Comparison of ENCODE assay signal across 12 mouse cellular contexts in the genomic region with DNA sequence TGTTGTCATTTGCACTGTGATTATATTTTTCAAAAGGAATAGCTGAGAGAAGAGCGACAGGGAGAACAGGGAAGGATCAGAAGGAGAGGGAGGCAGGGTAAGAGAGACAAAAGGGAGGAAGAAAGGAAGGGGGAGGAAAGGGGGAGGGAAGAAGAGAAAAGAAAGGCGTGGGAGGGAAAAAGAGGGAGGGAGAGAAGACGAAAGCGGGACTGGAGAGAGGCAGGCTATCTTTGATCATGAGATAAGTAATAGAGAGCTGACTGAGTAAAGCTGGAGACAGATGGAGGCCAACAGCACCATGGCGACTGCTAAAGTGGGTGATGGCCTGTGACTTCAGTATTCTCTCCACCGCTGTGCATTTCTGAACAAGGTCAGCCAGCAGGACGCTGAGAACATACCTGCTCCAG.
DNase-seq lines count a peak whose midpoint lies in the region; ATAC-seq and TF ChIP-seq lines count a peak whose summit lies in the region.
"Had no signal": no experiment of that assay in that cellular context is flagged by ENCODE, and none has a peak within 500 bp of the region (broad histone marks: within the 10 kb centered on the region; RNA-seq: fewer than 3 reads in every experiment).

No protein-coding gene starts in this region.

- no peak for TF ChIP-seq CTCF in heart, adult 2 months (IDR thresholded peaks at IDR 0.05)
- no peak for TF ChIP-seq CTCF in lung, embryonic 14.5 days (IDR thresholded peaks at IDR 0.05; ENCODE audit: low read depth)
- TF ChIP-seq CTCF in intestine, postnatal 0 days (IDR thresholded peaks at IDR 0.05; ENCODE audit: low read depth), result no peak

- no peak for DNase-seq in heart, adult 2 months
- DNase-seq in lung, embryonic 14.5 days, result peak; percentile 14
- DNase-seq in lung, postnatal 25 days (ENCODE audit: low spot score), result no peak
- DNase-seq in hindbrain, embryonic 11.5 days (ENCODE audit: low spot score), result peak; percentile 3
- no peak for DNase-seq in natural killer cell, adult 2 months (ENCODE audit: low spot score in 2 of 2)
- DNase-seq: cerebellum, adult 9-10 months; heart, postnatal 10 days had no signal

- no peak for TF ChIP-seq POLR2A in heart, adult 2 months (IDR thresholded peaks at IDR 0.05; ENCODE audit: insufficient read depth, low read depth, low read length)

- H3K79me2 ChIP-seq in heart, adult 2 months (replicated peaks; ENCODE audit: control insufficient read depth, insufficient read depth, low read length), result no peaks in the 10 kb centered on the region

- intact Hi-C loops in heart, adult 2 months (cut with DNase I), result no loop called here

- peaks cover 5% of the 10 kb centered on the region; the same call in 1 of the 2 replicates for H3K4me1 ChIP-seq in heart, embryonic 11.5 days (ENCODE audit: control insufficient read depth, insufficient read depth, low read length)
- H3K4me1 ChIP-seq in heart, adult 2 months (ENCODE audit: control insufficient read depth, insufficient read depth, low read length), result peaks cover 3% of the 10 kb centered on the region
- no peaks in the 10 kb centered on the region for H3K4me1 ChIP-seq in lung, embryonic 14.5 days (ENCODE audit: insufficient read depth)
- H3K4me1 ChIP-seq in hindbrain, embryonic 11.5 days (replicated peaks; ENCODE audit: control insufficient read depth, insufficient read depth, low read length), result no peaks in the 10 kb centered on the region
- H3K4me1 ChIP-seq in neural tube, embryonic 15.5 days, result peaks cover 12% of the 10 kb centered on the region
- no peaks in the 10 kb centered on the region for H3K4me1 ChIP-seq in intestine, postnatal 0 days (replicated peaks; ENCODE audit: control insufficient read depth, insufficient read depth, low read length)

- no peaks in the 10 kb centered on the region for H3K9me3 ChIP-seq in heart, embryonic 11.5 days (replicated peaks; ENCODE audit: control insufficient read depth, low read length)
- H3K9me3 ChIP-seq in lung, embryonic 14.5 days (ENCODE audit: low read depth, low read length), result no peaks in the 10 kb centered on the region
- no peaks in the 10 kb centered on the region for H3K9me3 ChIP-seq in hindbrain, embryonic 11.5 days (ENCODE audit: control insufficient read depth, low read length)
- H3K9me3 ChIP-seq in neural tube, embryonic 15.5 days (replicated peaks), result no peaks in the 10 kb centered on the region
- H3K9me3 ChIP-seq in intestine, postnatal 0 days (ENCODE audit: control insufficient read depth), result no peaks in the 10 kb centered on the region
- H3K9me3 ChIP-seq: limb, embryonic 12.5 days had no signal

- ATAC-seq in heart, embryonic 11.5 days (replicated peaks; ENCODE audit: insufficient number of reproducible peaks, low FRiP score, low TSS enrichment), result no peak
- ATAC-seq in lung, embryonic 14.5 days (ENCODE audit: insufficient read depth), result peak; percentile 36; the same call in 1 of the 2 replicates
- no peak for ATAC-seq in hindbrain, embryonic 11.5 days (ENCODE audit: low FRiP score)
- no peak for ATAC-seq in neural tube, embryonic 15.5 days (ENCODE audit: low FRiP score)
- ATAC-seq in intestine, postnatal 0 days, result no peak

- H3K4me3 ChIP-seq in heart, embryonic 11.5 days (ENCODE audit: low read depth, low read length), result no peak overlapping the region
- H3K4me3 ChIP-seq in heart, adult 2 months, result no peak overlapping the region
- H3K4me3 ChIP-seq in lung, embryonic 14.5 days (ENCODE audit: low read depth, low read length), result no peak overlapping the region
- no peak overlapping the region for H3K4me3 ChIP-seq in hindbrain, embryonic 11.5 days (ENCODE audit: low read depth, low read length)
- H3K4me3 ChIP-seq in neural tube, embryonic 15.5 days (replicated peaks), result no peak overlapping the region
- no peak overlapping the region for H3K4me3 ChIP-seq in intestine, postnatal 0 days (ENCODE audit: low read depth, low read length)
- H3K4me3 ChIP-seq: limb, embryonic 12.5 days had no signal

- peak overlapping the region; percentile 4; the same call in 1 of the 2 replicates for H3K4me2 ChIP-seq in heart, embryonic 11.5 days
- no peak overlapping the region for H3K4me2 ChIP-seq in lung, embryonic 14.5 days
- H3K4me2 ChIP-seq in hindbrain, embryonic 11.5 days (replicated peaks; ENCODE audit: low read depth, low read length), result no peak overlapping the region
- no peak overlapping the region for H3K4me2 ChIP-seq in neural tube, embryonic 15.5 days
- no peak overlapping the region for H3K4me2 ChIP-seq in intestine, postnatal 0 days (replicated peaks; ENCODE audit: low read depth)
- H3K4me2 ChIP-seq: limb, embryonic 12.5 days had no signal

- peak overlapping the region; percentile 38 for H3K27ac ChIP-seq in heart, embryonic 11.5 days (ENCODE audit: low read depth, low read length)
- no peak overlapping the region for H3K27ac ChIP-seq in heart, adult 2 months
- H3K27ac ChIP-seq in lung, embryonic 14.5 days (ENCODE audit: low read depth), result peak overlapping the region; percentile 68; the same call in 1 of the 2 replicates
- no peak overlapping the region for H3K27ac ChIP-seq in hindbrain, embryonic 11.5 days (ENCODE audit: low read depth, low read length)
- peak overlapping the region; percentile 28; the same call in 1 of the 2 replicates for H3K27ac ChIP-seq in neural tube, embryonic 15.5 days (replicated peaks)
- no peak overlapping the region for H3K27ac ChIP-seq in intestine, postnatal 0 days (ENCODE audit: low read depth, low read length)
- H3K27ac ChIP-seq: limb, embryonic 12.5 days; macrophage had no signal

- H3K27me3 ChIP-seq in heart, embryonic 11.5 days (ENCODE audit: control insufficient read depth, insufficient read depth, low read length), result no peaks in the 10 kb centered on the region
- no peaks in the 10 kb centered on the region for H3K27me3 ChIP-seq in heart, adult 2 months (ENCODE audit: control insufficient read depth, insufficient read depth, low read length)
- no peaks in the 10 kb centered on the region for H3K27me3 ChIP-seq in lung, embryonic 14.5 days (ENCODE audit: insufficient read depth, low read length)
- no peaks in the 10 kb centered on the region for H3K27me3 ChIP-seq in hindbrain, embryonic 11.5 days (ENCODE audit: control insufficient read depth, insufficient read depth, low read length)
- no peaks in the 10 kb centered on the region for H3K27me3 ChIP-seq in neural tube, embryonic 15.5 days (replicated peaks)
- no peaks in the 10 kb centered on the region for H3K27me3 ChIP-seq in intestine, postnatal 0 days (replicated peaks; ENCODE audit: control insufficient read depth, insufficient read depth, low read length)
- H3K27me3 ChIP-seq: limb, embryonic 12.5 days had no signal

- 40% methylated on average over 7 of the region's 7 CpGs for WGBS in heart, embryonic 11.5 days (ENCODE audit: insufficient replicate concordance)
- 39% methylated on average over 7 of the region's 7 CpGs for WGBS in heart, adult 2 months
- 32% methylated on average over 7 of the region's 7 CpGs for WGBS in lung, embryonic 14.5 days
- 30% methylated on average over 7 of the region's 7 CpGs for WGBS in hindbrain, embryonic 11.5 days
- 41% methylated on average over 7 of the region's 7 CpGs for WGBS in neural tube, embryonic 15.5 days
- WGBS in intestine, postnatal 0 days, result 57% methylated on average over 7 of the region's 7 CpGs

- TF ChIP-seq EP300 in heart, adult 2 months (IDR thresholded peaks at IDR 0.05; ENCODE audit: insufficient read depth, low read depth, low read length), result no peak

- peak overlapping the region; percentile 28; the same call in 1 of the 2 replicates for H3K9ac ChIP-seq in heart, embryonic 11.5 days (ENCODE audit: low read depth, low read length)
- no peak overlapping the region; the same call in 1 of the 2 replicates for H3K9ac ChIP-seq in heart, adult 2 months (ENCODE audit: low read depth, low read length)
- H3K9ac ChIP-seq in lung, embryonic 14.5 days, result no peak overlapping the region
- H3K9ac ChIP-seq in hindbrain, embryonic 11.5 days (ENCODE audit: low read depth, low read length), result no peak overlapping the region
- H3K9ac ChIP-seq in neural tube, embryonic 15.5 days (replicated peaks), result no peak overlapping the region
- no peak overlapping the region for H3K9ac ChIP-seq in intestine, postnatal 0 days (ENCODE audit: low read depth, low read length)
- H3K9ac ChIP-seq: limb, embryonic 12.5 days had no signal

- peaks cover 2% of the 10 kb centered on the region; the same call in 1 of the 2 replicates for H3K36me3 ChIP-seq in heart, embryonic 11.5 days (ENCODE audit: control insufficient read depth, insufficient read depth, low read length)
- no peaks in the 10 kb centered on the region for H3K36me3 ChIP-seq in heart, adult 2 months (ENCODE audit: control insufficient read depth, insufficient read depth, low read length)
- peaks cover 8% of the 10 kb centered on the region; the same call in 1 of the 2 replicates for H3K36me3 ChIP-seq in lung, embryonic 14.5 days (ENCODE audit: insufficient read depth)
- no peaks in the 10 kb centered on the region for H3K36me3 ChIP-seq in hindbrain, embryonic 11.5 days (ENCODE audit: control insufficient read depth, insufficient read depth, low read length)
- H3K36me3 ChIP-seq in neural tube, embryonic 15.5 days, result no peaks in the 10 kb centered on the region
- H3K36me3 ChIP-seq in intestine, postnatal 0 days (ENCODE audit: control insufficient read depth, insufficient read depth), result no peaks in the 10 kb centered on the region

Comparison
In these comparisons a context has a peak if more than half of its experiments do, and no peak if none do; other contexts are left out.
1. H3K27ac ChIP-seq: peak in heart, embryonic 11.5 days (single experiment), lung, embryonic 14.5 days (single experiment) and neural tube, embryonic 15.5 days (single experiment); none in heart, adult 2 months (single experiment), hindbrain, embryonic 11.5 days (single experiment) and intestine, postnatal 0 days (single experiment).
2. DNase-seq: peak in lung, embryonic 14.5 days (single experiment) and hindbrain, embryonic 11.5 days (single experiment); none in heart, adult 2 months (0 of 2), lung, postnatal 25 days (single experiment) and natural killer cell, adult 2 months (0 of 2).